Mouse (Mus musculus) c-Kit-positive CD71-negative TER-119-negative erythroid progenitor cells, embryonic 14.5 days (primary cell): ENCODE measurements at regions not wholly inside any gene's neighbourhood (a gene's known extent, or its start where the extent isn't known, plus 50 kb on each side); places are given as distances from the start of the nearest gene placed in this dataset.
"Not testable (repeated sequence)": the region's sequence is repeated elsewhere in the genome, so short reads cannot be mapped to it uniquely, and the experiment has no call there.

ENCODE experiments used
- DNase-seq: peaks from one replicate; pipeline ENCODE4 v3.0.0-alpha.2; 2013; ENCODE audit warnings: low read depth

GRCm38 (mm10) chr14:76753734-76754133, 197.0 kb upstream of the Serp2 start:
- no peak for DNase-seq

GRCm38 (mm10) chr14:76749178-76749577, 192.5 kb upstream of the Serp2 start:
- DNase-seq = no peak

- no peak for DNase-seq
Observed at GRCm38 (mm10) chr14:76748711-76749110, 192.0 kb upstream of the Serp2 start.

GRCm38 (mm10) chr14:76747814-76748213, 191.1 kb upstream of the Serp2 start:
- DNase-seq = no peak

GRCm38 (mm10) chr14:76746282-76746681, 189.6 kb upstream of the Serp2 start:
- no peak for DNase-seq

- DNase-seq = no peak
Observed at GRCm38 (mm10) chr14:76744674-76745433, 188.2 kb upstream of the Serp2 start.

GRCm38 (mm10) chr14:76742297-76742696, 185.6 kb upstream of the Serp2 start:
- DNase-seq = no peak

GRCm38 (mm10) chr14:76739836-76740597, 183.3 kb upstream of the Serp2 start:
- no peak for DNase-seq

- DNase-seq = no peak
Observed at GRCm38 (mm10) chr14:76735997-76736396, 179.3 kb upstream of the Serp2 start.

GRCm38 (mm10) chr14:76735107-76735506, 178.4 kb upstream of the Serp2 start:
- no peak for DNase-seq

- no peak for DNase-seq
Observed at GRCm38 (mm10) chr14:76733258-76733823, 176.7 kb upstream of the Serp2 start.

GRCm38 (mm10) chr14:76731096-76731986, 174.7 kb upstream of the Serp2 start:
- DNase-seq = no peak

GRCm38 (mm10) chr14:76725844-76726243, 169.2 kb upstream of the Serp2 start:
- DNase-seq = no peak

GRCm38 (mm10) chr14:76725231-76725630, 168.5 kb upstream of the Serp2 start:
- not testable (repeated sequence) for DNase-seq

- no peak for DNase-seq
Observed at GRCm38 (mm10) chr14:76724826-76725225, 168.1 kb upstream of the Serp2 start.

GRCm38 (mm10) chr14:76724395-76724794, 167.7 kb upstream of the Serp2 start:
- DNase-seq = no peak

- DNase-seq = no peak
Observed at GRCm38 (mm10) chr14:76723551-76723950, 166.9 kb upstream of the Serp2 start.

GRCm38 (mm10) chr14:76722297-76722696, 165.6 kb upstream of the Serp2 start:
- DNase-seq = no peak

GRCm38 (mm10) chr14:76721751-76722150, 165.1 kb upstream of the Serp2 start:
- no peak for DNase-seq

GRCm38 (mm10) chr14:76717081-76717480, 160.4 kb upstream of the Serp2 start:
- no peak for DNase-seq

GRCm38 (mm10) chr14:76714727-76715126, 158.0 kb upstream of the Serp2 start:
- DNase-seq = no peak

GRCm38 (mm10) chr14:76713946-76714345, 157.3 kb upstream of the Serp2 start:
- no peak for DNase-seq
